Mouse (Mus musculus) thymus, adult 2 months (tissue): ENCODE measurements around the gene Emb.

Experiments used
- CTCF ChIP-seq: fragments of 200-500 bp; IDR thresholded peaks from 2 replicates; pipeline ENCODE4 v1.5.1; 2012; ENCODE audit warnings: mild to moderate bottlenecking, control low read depth, low read length, moderate library complexity, borderline replicate concordance; ENCODE audit not compliant: control insufficient read depth, poor library complexity, insufficient read depth; ENCODE audit errors: extremely low read depth
- POLR2A ChIP-seq: fragments of 200-500 bp; IDR thresholded peaks from 2 replicates; pipeline ENCODE4 v1.6.1; 2012; ENCODE audit warnings: mild to moderate bottlenecking, low read length, control low read depth, moderate library complexity; ENCODE audit not compliant: control insufficient read depth, poor library complexity, insufficient read depth; ENCODE audit errors: extremely low read depth

- TF ChIP-seq CTCF (no peak), POLR2A (no peak)
Measured at GRCm38 (mm10) chr13:117242063-117242462, 33.7 kb downstream of the Emb start.
